Mouse (Mus musculus) stomach, postnatal 0 days (tissue): ENCODE measurements around the gene Homer2. TPM values are rescaled to one million over a fixed set of nuclear protein-coding genes. Genes with fewer than 3 reads are reported as not detected.

ENCODE experiments used
- ATAC-seq: fragments of 200-750 bp; cut with Nextera tagmentation; 2 replicates; pipeline ENCODE4 v1.8.0; 2017; ENCODE audit not compliant: low FRiP score, low TSS enrichment
- DNase-seq: peaks from one replicate; pipeline ENCODE4 v3.0.0-alpha.2; 2016; ENCODE audit warnings: low spot score
- H3K27ac ChIP-seq: fragments of 300-500 bp; sonication (generic); replicated peaks from 2 replicates; pipeline ENCODE4 v1.5.1; 2014; ENCODE audit warnings: mild to moderate bottlenecking, control low read depth
- H3K27me3 ChIP-seq: fragments of 300-500 bp; sonication (generic); 2 replicates; pipeline ENCODE4 v1.6.1; 2014; ENCODE audit warnings: low read length; ENCODE audit not compliant: control insufficient read depth, insufficient read depth
- H3K36me3 ChIP-seq: fragments of 300-500 bp; sonication (generic); 2 replicates; pipeline ENCODE4 v1.6.1; 2014; ENCODE audit warnings: low read length, mixed read lengths; ENCODE audit not compliant: control insufficient read depth, insufficient read depth
- H3K4me1 ChIP-seq: fragments of 300-500 bp; sonication (generic); replicated peaks from 2 replicates; pipeline ENCODE4 v1.6.1; 2014; ENCODE audit warnings: antibody characterized with exemption; ENCODE audit not compliant: control insufficient read depth, insufficient read depth
- H3K4me2 ChIP-seq: fragments of 300-500 bp; sonication (generic); replicated peaks from 2 replicates; pipeline ENCODE4 v1.6.1; 2014; ENCODE audit warnings: low read depth, mild to moderate bottlenecking, control low read depth, moderate library complexity
- H3K4me3 ChIP-seq: fragments of 300-500 bp; sonication (generic); 2 replicates; pipeline ENCODE4 v1.5.1; 2014; ENCODE audit warnings: low read depth, low read length, control low read depth
- H3K9ac ChIP-seq: fragments of 300-500 bp; sonication (generic); 2 replicates; pipeline ENCODE4 v1.6.1; 2014; ENCODE audit warnings: mild to moderate bottlenecking, low read length, control low read depth, mixed read lengths
- H3K9me3 ChIP-seq: fragments of 300-500 bp; sonication (generic); 2 replicates; pipeline ENCODE4 v1.6.1; 2016; ENCODE audit warnings: low read length; ENCODE audit not compliant: control insufficient read depth
- CTCF ChIP-seq: IDR thresholded peaks from 2 replicates; pipeline ENCODE4 v1.5.1; 2016; ENCODE audit warnings: antibody characterized with exemption, low read depth, mild to moderate bottlenecking, moderate library complexity
- EP300 ChIP-seq: optimal IDR thresholded peaks from 2 replicates; pipeline ENCODE3; 2016; ENCODE audit warnings: antibody characterized with exemption
- whole genome bisulfite sequencing: fragments of 180-500 bp; shearing (Covaris S2); extraction: QIAGEN DNeasy Blood & Tissue Kit; methylation state at CpG from one replicate; pipeline ENCODE4 v1.1.7; 2014; 5-methylcytosine and 5-hydroxymethylcytosine counted together
- polyA plus RNA-seq: library from polyadenylated mRNA; unstranded; fragments of >200 nt; fragmentation: Nextera tagmentation; extraction: Ambion mirVana; gene quantifications from 2 replicates; pipeline ENCODE4 v1.2.1, GENCODE M21; 2015

Homer2 gene
- polyA plus RNA-seq, 1 experiment from 2014 or later: 47.4 TPM

DNA sequence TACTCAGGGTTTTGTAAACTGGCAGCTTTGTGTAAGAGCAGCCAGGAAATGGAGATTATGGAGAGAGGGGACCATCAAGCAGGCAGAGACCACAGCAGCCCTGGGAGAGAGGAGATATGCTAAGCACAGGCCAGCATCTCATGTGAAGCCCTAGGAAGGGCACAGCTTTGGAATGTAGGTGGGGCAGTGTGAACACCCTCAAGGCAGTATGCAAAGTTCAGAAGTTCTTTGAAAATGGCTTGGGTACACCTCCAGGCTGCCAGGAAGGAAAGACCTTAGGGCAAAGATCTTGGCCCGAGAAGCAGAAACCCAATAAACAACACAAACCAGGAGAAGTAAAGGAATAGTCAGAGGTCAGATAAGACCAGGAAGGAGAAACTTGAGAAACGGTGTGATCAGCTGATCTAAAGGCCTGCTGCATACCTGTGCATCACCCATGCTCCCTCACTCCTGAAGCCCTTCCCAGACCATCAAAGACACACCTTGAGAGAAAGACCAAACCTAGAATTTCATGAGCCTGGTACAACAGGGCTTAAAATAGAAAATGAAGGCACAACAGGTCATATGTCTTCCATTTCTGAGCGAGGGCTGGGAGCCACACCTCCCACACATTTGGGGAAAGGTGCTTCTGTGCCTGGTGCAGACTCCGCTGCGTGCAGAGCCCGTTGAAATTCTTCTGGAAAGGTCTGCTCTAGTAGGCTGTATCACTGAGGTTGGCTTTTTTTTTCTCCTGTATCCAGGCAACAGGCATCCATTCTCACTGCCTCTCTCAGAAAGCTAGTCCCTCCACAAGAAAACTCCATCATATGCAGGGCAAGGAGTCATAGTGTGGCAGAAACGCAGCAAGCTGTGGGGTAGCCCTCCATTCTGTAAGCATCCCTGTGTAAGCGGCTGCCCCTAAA is 107.7 kb downstream of the Homer2 start:
- ATAC-seq: peak; percentile 58; the same call in 1 of the 2 replicates
- H3K27ac ChIP-seq: no peak overlapping the region
- H3K4me1 ChIP-seq: no peaks in the 10 kb centered on the region
- no peak overlapping the region for H3K4me3 ChIP-seq
- H3K4me2 ChIP-seq: no peak overlapping the region
- H3K36me3 ChIP-seq: peaks cover 10% of the 10 kb centered on the region
- no peak for TF ChIP-seq CTCF
- no peaks in the 10 kb centered on the region for H3K9me3 ChIP-seq
- no peaks in the 10 kb centered on the region for H3K27me3 ChIP-seq
- peak; percentile 19 for DNase-seq
- 61% methylated on average over 8 of the region's 8 CpGs for WGBS
- no peak overlapping the region for H3K9ac ChIP-seq

- H3K4me3 ChIP-seq: no peak overlapping the region
- DNase-seq (peak; percentile 10), ATAC-seq (peak; percentile 51; the same call in 1 of the 2 replicates)
- no peak overlapping the region for H3K9ac ChIP-seq
- peaks cover 18% of the 10 kb centered on the region for H3K36me3 ChIP-seq
- H3K9me3 ChIP-seq: no peaks in the 10 kb centered on the region
- 97% methylated on average over 1 of the region's 1 CpGs for WGBS
- TF ChIP-seq CTCF (no peak), EP300 (no peak)
- H3K4me1 ChIP-seq: no peaks in the 10 kb centered on the region
- H3K27me3 ChIP-seq: no peaks in the 10 kb centered on the region
- H3K4me2 ChIP-seq: no peak overlapping the region
- no peak overlapping the region for H3K27ac ChIP-seq
Measured at GRCm38 (mm10) chr7:81597660-81598059, 109.7 kb downstream of the Homer2 start.

DNA sequence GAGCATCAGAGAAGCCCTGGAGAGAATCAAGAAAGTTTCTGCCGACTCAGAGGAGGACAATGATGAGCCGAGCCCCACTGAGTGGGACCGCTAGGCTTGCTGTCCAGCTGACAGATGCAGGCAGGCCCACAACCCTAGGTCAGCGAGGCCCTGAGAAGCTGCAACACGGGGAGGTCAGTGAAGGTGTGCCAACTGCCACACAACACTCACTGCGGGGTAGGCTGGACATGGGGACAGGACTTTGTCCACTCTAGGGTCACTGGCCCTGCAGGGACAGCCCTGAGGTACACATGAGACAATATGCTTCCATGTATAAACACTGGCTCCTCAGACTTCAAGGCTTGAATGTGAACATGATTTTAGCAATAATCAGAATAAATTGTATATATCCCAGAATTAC is 111.2 kb downstream of the Homer2 start:
- DNase-seq: peak; percentile 12
- no peaks in the 10 kb centered on the region for H3K4me1 ChIP-seq
- H3K4me2 ChIP-seq: no peak overlapping the region
- no peak overlapping the region for H3K27ac ChIP-seq
- no peaks in the 10 kb centered on the region for H3K27me3 ChIP-seq
- no peak for ATAC-seq
- peaks cover 22% of the 10 kb centered on the region for H3K36me3 ChIP-seq
- no peak overlapping the region for H3K9ac ChIP-seq
- WGBS: 89% methylated on average over 6 of the region's 6 CpGs
- TF ChIP-seq CTCF (no peak), EP300 (no peak)
- H3K9me3 ChIP-seq: no peaks in the 10 kb centered on the region
- no peak overlapping the region for H3K4me3 ChIP-seq

DNA sequence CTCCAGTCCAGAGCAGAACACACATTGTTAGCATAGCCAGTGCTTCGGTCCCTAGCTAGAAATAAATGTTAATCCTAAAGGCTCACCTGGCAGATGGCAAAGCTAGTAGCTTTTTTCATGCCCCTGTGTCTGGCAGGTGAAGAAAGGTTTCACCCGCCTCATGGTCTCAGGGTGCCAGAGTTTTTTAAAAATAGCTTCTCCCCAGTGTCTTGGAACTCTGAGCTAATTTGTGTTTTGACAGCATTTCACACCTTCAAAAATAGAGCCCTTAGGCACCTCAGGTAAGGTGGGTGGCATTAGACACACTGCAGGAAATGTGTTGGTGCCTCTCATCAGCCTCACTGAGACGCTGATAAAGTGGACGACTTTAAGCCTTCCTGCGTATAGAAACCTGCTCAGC is 112.3 kb downstream of the Homer2 start:
- no peak for ATAC-seq
- DNase-seq: no peak
- H3K36me3 ChIP-seq: peaks cover 24% of the 10 kb centered on the region
- no peak overlapping the region for H3K4me3 ChIP-seq
- H3K4me2 ChIP-seq: no peak overlapping the region
- no peaks in the 10 kb centered on the region for H3K9me3 ChIP-seq
- no peaks in the 10 kb centered on the region for H3K4me1 ChIP-seq
- no peak overlapping the region for H3K9ac ChIP-seq
- no peak overlapping the region for H3K27ac ChIP-seq
- 74% methylated on average over 5 of the region's 5 CpGs for WGBS
- no peaks in the 10 kb centered on the region for H3K27me3 ChIP-seq
- TF ChIP-seq EP300 (no peak), CTCF (no peak)

GRCm38 (mm10) chr7:81593387-81593786 is 113.9 kb downstream of the Homer2 start:
- H3K4me1 ChIP-seq: no peaks in the 10 kb centered on the region
- ATAC-seq: no peak
- no peak overlapping the region for H3K9ac ChIP-seq
- no peak overlapping the region for H3K4me3 ChIP-seq
- H3K36me3 ChIP-seq: peaks cover 24% of the 10 kb centered on the region
- H3K9me3 ChIP-seq: no peaks in the 10 kb centered on the region
- peak; percentile 11 for DNase-seq
- TF ChIP-seq CTCF: no peak
- no peak for TF ChIP-seq EP300
- no peaks in the 10 kb centered on the region for H3K27me3 ChIP-seq
- 81% methylated on average over 8 of the region's 8 CpGs for WGBS
- H3K27ac ChIP-seq: no peak overlapping the region
- no peak overlapping the region for H3K4me2 ChIP-seq

GRCm38 (mm10) chr7:81592686-81593085 is 114.6 kb downstream of the Homer2 start:
- DNase-seq (no peak), ATAC-seq (no peak)
- WGBS: 73% methylated on average over 9 of the region's 9 CpGs
- Histone ChIP-seq H3K4me3 (no peak overlapping the region), H3K4me1 (no peaks in the 10 kb centered on the region), H3K9me3 (no peaks in the 10 kb centered on the region), H3K4me2 (no peak overlapping the region), H3K36me3 (peaks cover 20% of the 10 kb centered on the region), H3K9ac (no peak overlapping the region), H3K27me3 (no peaks in the 10 kb centered on the region), H3K27ac (no peak overlapping the region)
- no peak for TF ChIP-seq CTCF
- TF ChIP-seq EP300: no peak
